Mouse (Mus musculus) liver, postnatal 0 days (tissue): ENCODE measurements around the gene Ifne. TPM values are rescaled to one million over a fixed set of nuclear protein-coding genes. Genes with fewer than 3 reads are reported as not detected.
A peak's percentile ranks its signal among the peaks of the same experiment; 100 is the strongest.

ENCODE experiments used
- ATAC-seq: fragments of 200-750 bp; cut with Nextera tagmentation; 2 replicates; pipeline ENCODE4 v1.8.0; 2017; ENCODE audit warnings: mild to moderate bottlenecking, moderate library complexity
- DNase-seq: peaks from one replicate; pipeline ENCODE4 v3.0.0-alpha.2; 2016
- H3K27ac ChIP-seq: fragments of 300-500 bp; sonication (generic); 2 replicates; pipeline ENCODE4 v1.5.1; 2014; ENCODE audit warnings: antibody characterized with exemption, moderate library complexity, mild to moderate bottlenecking, low read depth
- H3K27me3 ChIP-seq: fragments of 300-500 bp; sonication (generic); 2 replicates; pipeline ENCODE4 v1.6.1; 2014; ENCODE audit warnings: low read length, control low read depth, mixed read lengths; ENCODE audit not compliant: insufficient read depth
- H3K36me3 ChIP-seq: fragments of 300-500 bp; sonication (generic); replicated peaks from 2 replicates; pipeline ENCODE4 v1.6.1; 2014; ENCODE audit warnings: mild to moderate bottlenecking, control low read depth, low read length, moderate library complexity, mixed read lengths; ENCODE audit not compliant: insufficient read depth
- H3K4me1 ChIP-seq: fragments of 300-500 bp; sonication (generic); 2 replicates; pipeline ENCODE4 v1.6.1; 2014; ENCODE audit warnings: antibody characterized with exemption, mild to moderate bottlenecking, control low read depth; ENCODE audit not compliant: insufficient read depth
- H3K4me2 ChIP-seq: fragments of 300-500 bp; sonication (generic); 2 replicates; pipeline ENCODE4 v1.6.1; 2014; ENCODE audit warnings: low read depth, mild to moderate bottlenecking, low read length, moderate library complexity, mixed read lengths
- H3K4me3 ChIP-seq: fragments of 300-500 bp; sonication (generic); 2 replicates; pipeline ENCODE4 v1.5.1; 2014; ENCODE audit warnings: low read depth, low read length
- H3K9ac ChIP-seq: fragments of 300-500 bp; sonication (generic); replicated peaks from 2 replicates; pipeline ENCODE4 v1.6.1; 2014; ENCODE audit warnings: mild to moderate bottlenecking, moderate library complexity
- H3K9me3 ChIP-seq: fragments of 300-500 bp; sonication (generic); 2 replicates; pipeline ENCODE4 v1.6.1; 2016; ENCODE audit warnings: mild to moderate bottlenecking, control low read depth, low read length, mixed read lengths
- CTCF ChIP-seq: sonication (generic); IDR thresholded peaks from 2 replicates; pipeline ENCODE4 v1.5.1; 2016; ENCODE audit warnings: antibody characterized with exemption, low read depth
- EP300 ChIP-seq: IDR thresholded peaks from 2 replicates; pipeline ENCODE4 v1.6.1; 2016; ENCODE audit warnings: antibody characterized with exemption, low read depth, mild to moderate bottlenecking
- WGBS: fragments of 180-500 bp; shearing (Covaris S2); extraction: QIAGEN DNeasy Blood & Tissue Kit; methylation state at CpG from one replicate; pipeline ENCODE4 v1.1.7; 2014; ENCODE audit not compliant: insufficient replicate concordance; 5-methylcytosine and 5-hydroxymethylcytosine counted together
- polyA plus RNA-seq: library from polyadenylated mRNA; unstranded; fragments of >200 nt; fragmentation: Nextera tagmentation; extraction: Ambion mirVana; gene quantifications from 2 replicates; pipeline ENCODE4 v1.2.1, GENCODE M21; 2015

The Ifne gene
- polyA plus RNA-seq, 1 experiment from 2014 or later, result not detected

- Histone ChIP-seq H3K4me1 (peaks cover 5% of the 10 kb centered on the region; the same call in 1 of the 2 replicates), H3K27ac (no peak overlapping the region), H3K36me3 (no peaks in the 10 kb centered on the region), H3K9ac (no peak overlapping the region), H3K4me3 (no peak overlapping the region), H3K4me2 (no peak overlapping the region), H3K9me3 (no peaks in the 10 kb centered on the region), H3K27me3 (no peaks in the 10 kb centered on the region)
- peak; percentile 60 for ATAC-seq
- WGBS, result 67% methylated on average over 10 of the region's 10 CpGs
- TF ChIP-seq CTCF, result no peak
- TF ChIP-seq EP300, result no peak
- DNase-seq, result no peak
Observed at GRCm38 (mm10) chr4:88909600-88910534, 29.9 kb upstream of the Ifne start.

- no peaks in the 10 kb centered on the region for H3K27me3 ChIP-seq
- H3K9ac ChIP-seq, result no peak overlapping the region
- peak; percentile 73 for ATAC-seq
- no peaks in the 10 kb centered on the region for H3K36me3 ChIP-seq
- no peaks in the 10 kb centered on the region for H3K4me1 ChIP-seq
- no peak for TF ChIP-seq EP300
- TF ChIP-seq CTCF, result no peak
- H3K9me3 ChIP-seq, result no peaks in the 10 kb centered on the region
- no peak overlapping the region for H3K4me3 ChIP-seq
- DNase-seq, result no peak
- no peak overlapping the region for H3K27ac ChIP-seq
- H3K4me2 ChIP-seq, result no peak overlapping the region
Observed at GRCm38 (mm10) chr4:88893201-88893754, 13.3 kb upstream of the Ifne start.

GRCm38 (mm10) chr4:88888236-88888635, 8.2 kb upstream of the Ifne start:
- Histone ChIP-seq H3K36me3 (no peaks in the 10 kb centered on the region), H3K27ac (no peak overlapping the region), H3K27me3 (no peaks in the 10 kb centered on the region), H3K9ac (no peak overlapping the region), H3K4me2 (no peak overlapping the region), H3K4me3 (no peak overlapping the region), H3K9me3 (no peaks in the 10 kb centered on the region), H3K4me1 (no peaks in the 10 kb centered on the region)
- DNase-seq, result no peak
- ATAC-seq, result no peak
- TF ChIP-seq EP300 (no peak), CTCF (no peak)

- Histone ChIP-seq H3K27ac (no peak overlapping the region), H3K4me1 (peaks cover 7% of the 10 kb centered on the region; the same call in 1 of the 2 replicates), H3K27me3 (no peaks in the 10 kb centered on the region), H3K36me3 (no peaks in the 10 kb centered on the region), H3K9me3 (no peaks in the 10 kb centered on the region), H3K4me2 (peak overlapping the region; percentile 47; the same call in 1 of the 2 replicates), H3K9ac (no peak overlapping the region), H3K4me3 (no peak overlapping the region)
- no peak for TF ChIP-seq EP300
- TF ChIP-seq CTCF, result no peak
- DNase-seq (no peak), ATAC-seq (no peak)
- 47% methylated on average over 4 of the region's 4 CpGs for WGBS
Observed at GRCm38 (mm10) chr4:88878772-88879171, 1.2 kb downstream of the Ifne start.

GRCm38 (mm10) chr4:88878246-88878645, 1.8 kb downstream of the Ifne start:
- no peak overlapping the region for H3K9ac ChIP-seq
- no peak overlapping the region for H3K4me3 ChIP-seq
- no peaks in the 10 kb centered on the region for H3K36me3 ChIP-seq
- H3K9me3 ChIP-seq, result no peaks in the 10 kb centered on the region
- TF ChIP-seq CTCF, result no peak
- no peak for TF ChIP-seq EP300
- no peak overlapping the region for H3K27ac ChIP-seq
- peak overlapping the region; percentile 47 for H3K4me2 ChIP-seq
- peaks cover 7% of the 10 kb centered on the region; the same call in 1 of the 2 replicates for H3K4me1 ChIP-seq
- ATAC-seq (peak; percentile 50), DNase-seq (peak; percentile 52)
- WGBS, result 12% methylated on average over 10 of the region's 10 CpGs
- H3K27me3 ChIP-seq, result no peaks in the 10 kb centered on the region

GRCm38 (mm10) chr4:88876520-88876919, 3.5 kb downstream of the Ifne start:
- 72% methylated on average over 4 of the region's 4 CpGs for WGBS
- Histone ChIP-seq H3K9me3 (no peaks in the 10 kb centered on the region), H3K27ac (no peak overlapping the region), H3K4me3 (no peak overlapping the region), H3K4me2 (no peak overlapping the region), H3K9ac (no peak overlapping the region), H3K27me3 (no peaks in the 10 kb centered on the region), H3K36me3 (no peaks in the 10 kb centered on the region), H3K4me1 (peaks cover 7% of the 10 kb centered on the region; the same call in 1 of the 2 replicates)
- peak; percentile 24; the same call in 1 of the 2 replicates for TF ChIP-seq CTCF
- no peak for TF ChIP-seq EP300
- no peak for DNase-seq
- ATAC-seq, result no peak
